Mouse (Mus musculus) embryo, embryonic 11.5 days (tissue): ENCODE results near the gene Arf3.
A peak's percentile ranks its signal among the peaks of the same experiment; 100 is the strongest.

Source experiments
- DNase-seq: peaks from one replicate; pipeline ENCODE4 v3.0.0-alpha.2; 2012; ENCODE audit warnings: low read depth, low spot score

Gene Arf3

DNA sequence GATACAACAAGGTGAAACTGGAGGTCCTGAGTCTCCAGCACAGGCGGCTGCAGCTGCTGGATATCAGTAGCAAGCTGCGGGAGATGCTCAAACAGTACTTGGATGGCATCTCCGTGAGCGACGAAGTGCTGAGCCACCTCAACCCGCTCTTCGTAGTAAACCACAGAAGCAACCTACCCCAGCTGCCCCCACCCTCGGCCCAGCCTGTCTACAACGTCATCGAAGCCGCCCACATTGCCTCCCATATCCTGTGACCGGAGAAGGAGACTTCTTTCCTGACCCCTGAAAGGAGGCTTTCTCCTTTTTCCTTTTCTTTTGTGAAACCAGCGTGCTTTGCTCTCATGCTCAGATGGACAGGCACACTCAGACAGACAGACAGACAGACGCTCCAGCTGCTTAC, 40.2 kb downstream of the Arf3 start:
- no peak for DNase-seq

DNA sequence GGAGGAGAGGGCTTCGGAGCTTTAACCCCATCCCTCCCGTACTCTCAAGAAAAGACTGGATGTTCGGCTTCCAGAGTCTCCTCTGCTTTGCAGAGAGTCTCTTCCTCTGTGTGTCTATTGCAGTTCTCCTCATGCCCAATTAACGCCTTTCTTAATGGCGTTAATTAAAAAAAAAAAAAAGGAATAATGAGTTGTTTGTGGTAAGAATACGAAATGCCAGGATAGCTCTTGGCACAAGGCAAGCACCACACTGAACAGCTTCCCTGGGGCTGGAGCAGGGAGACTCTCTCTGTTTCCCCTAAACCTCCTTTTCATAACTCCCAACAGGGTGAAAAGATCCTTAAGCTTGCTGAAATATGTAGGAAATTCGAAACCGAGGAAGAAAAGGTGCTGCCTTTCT, 40.8 kb downstream of the Arf3 start:
- no peak for DNase-seq

DNA sequence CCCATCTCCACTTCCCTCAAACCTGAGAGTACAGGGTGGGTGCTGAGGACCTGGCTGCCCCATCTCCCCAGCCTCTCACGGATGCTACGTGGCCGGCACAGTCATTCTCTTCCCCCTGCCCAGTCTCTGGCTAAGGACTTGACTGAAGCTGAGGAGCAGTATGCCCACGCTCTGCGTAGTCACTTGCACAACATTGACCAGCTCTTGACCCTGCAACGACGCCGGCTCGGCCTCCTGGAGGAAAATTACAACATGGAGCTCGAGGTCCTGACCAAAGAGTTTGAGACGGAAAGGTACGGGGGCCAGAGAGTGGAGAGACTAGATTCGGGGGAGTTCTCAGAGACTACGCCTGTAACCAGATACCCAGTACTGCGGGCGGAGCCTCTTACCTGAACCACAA, 45.7 kb downstream of the Arf3 start:
- no peak for DNase-seq

DNA sequence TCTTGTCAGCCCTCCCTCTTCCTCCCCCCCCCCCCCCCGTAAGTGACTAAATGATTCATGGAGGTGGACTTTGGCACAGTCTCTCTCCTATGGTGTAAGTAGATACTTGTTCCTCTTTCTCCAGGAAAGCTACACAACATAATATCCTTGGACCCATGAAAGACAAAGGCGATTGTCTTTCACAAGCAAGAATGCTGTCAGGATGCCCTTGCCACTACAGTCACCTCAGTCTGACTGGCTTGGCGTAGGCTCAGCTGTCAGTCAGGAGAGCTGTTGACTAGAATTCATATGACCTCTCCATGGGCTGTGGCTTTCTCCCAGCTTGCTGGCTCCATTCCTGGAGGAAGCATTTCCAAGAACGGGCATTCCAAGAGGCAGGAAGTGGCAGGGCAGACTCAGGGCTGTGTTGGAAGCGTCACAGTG, 48.8 kb downstream of the Arf3 start:
- DNase-seq, result no peak

DNA sequence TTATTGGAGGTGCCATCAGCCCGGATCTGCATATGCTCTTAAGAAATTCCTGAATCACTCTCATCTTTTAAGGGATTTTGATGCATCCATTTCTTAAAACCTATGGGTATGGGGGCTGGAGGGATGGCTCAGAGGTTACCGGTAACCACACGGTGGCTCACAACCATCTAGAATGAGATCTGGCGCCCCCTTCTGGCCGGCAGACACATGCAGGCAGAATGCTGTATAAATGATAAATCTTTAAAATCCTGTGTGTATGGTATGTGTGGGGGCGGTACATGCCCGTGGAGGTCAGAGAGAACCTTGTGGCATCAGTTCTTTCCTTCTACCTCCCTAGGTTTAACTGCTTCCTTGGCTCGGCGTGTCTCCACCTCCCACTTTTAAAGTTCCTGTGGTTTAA, 52.6 kb downstream of the Arf3 start:
- no peak for DNase-seq

DNA sequence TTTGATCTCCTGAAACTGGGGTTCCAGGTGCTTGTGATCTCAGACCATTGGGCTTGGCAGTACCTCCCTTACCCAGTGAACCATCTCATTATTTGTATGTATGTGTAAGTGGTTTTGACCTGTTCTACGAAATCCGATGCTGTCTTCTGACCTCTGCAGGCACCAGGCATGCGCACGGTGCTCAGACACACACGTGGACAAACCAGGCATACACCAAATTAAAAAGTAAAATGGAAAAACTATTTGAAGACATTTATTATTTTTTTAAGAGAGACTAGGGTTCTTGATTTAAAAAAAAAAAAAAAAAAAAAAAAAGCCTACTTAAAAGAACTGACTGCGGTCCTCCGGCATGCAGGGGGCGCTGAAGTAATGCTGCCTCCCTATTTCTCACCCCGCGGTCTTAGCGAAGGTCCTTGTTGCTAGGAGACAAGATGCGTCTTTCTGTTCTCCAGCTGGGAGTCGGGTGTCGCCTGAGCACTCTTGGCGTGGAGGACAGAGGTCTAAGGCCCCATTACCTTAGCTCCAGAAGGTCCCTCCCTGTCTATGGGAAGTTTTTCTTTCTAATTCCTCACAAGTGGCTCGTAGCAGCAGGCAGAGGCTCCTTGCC, 55.1 kb downstream of the Arf3 start, which contains the start of gene Ccdc65:
Gene Ccdc65 (plus strand): TSS at position 442 of the 607 bp plus-strand sequence.
- DNase-seq, result peak; percentile 71

DNA sequence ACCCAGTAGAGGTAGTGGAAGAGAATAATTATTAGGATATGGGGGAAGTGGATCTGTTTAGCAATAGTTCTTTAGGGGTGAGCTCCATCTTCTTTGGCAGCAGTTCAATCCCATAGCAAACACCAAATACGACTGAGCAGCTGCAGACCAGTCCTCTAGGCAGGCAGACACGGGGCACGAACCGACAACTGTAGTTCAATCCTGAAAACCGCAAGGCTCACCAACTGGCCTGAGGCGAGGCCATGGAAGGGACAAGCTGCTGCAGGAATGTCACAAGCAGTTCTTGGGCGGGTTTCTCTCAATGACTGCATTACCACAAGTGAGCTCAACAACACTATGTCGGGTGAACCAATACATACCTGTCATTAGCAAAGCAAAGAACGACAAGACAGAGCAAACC, 58.7 kb downstream of the Arf3 start:
- no peak for DNase-seq

DNA sequence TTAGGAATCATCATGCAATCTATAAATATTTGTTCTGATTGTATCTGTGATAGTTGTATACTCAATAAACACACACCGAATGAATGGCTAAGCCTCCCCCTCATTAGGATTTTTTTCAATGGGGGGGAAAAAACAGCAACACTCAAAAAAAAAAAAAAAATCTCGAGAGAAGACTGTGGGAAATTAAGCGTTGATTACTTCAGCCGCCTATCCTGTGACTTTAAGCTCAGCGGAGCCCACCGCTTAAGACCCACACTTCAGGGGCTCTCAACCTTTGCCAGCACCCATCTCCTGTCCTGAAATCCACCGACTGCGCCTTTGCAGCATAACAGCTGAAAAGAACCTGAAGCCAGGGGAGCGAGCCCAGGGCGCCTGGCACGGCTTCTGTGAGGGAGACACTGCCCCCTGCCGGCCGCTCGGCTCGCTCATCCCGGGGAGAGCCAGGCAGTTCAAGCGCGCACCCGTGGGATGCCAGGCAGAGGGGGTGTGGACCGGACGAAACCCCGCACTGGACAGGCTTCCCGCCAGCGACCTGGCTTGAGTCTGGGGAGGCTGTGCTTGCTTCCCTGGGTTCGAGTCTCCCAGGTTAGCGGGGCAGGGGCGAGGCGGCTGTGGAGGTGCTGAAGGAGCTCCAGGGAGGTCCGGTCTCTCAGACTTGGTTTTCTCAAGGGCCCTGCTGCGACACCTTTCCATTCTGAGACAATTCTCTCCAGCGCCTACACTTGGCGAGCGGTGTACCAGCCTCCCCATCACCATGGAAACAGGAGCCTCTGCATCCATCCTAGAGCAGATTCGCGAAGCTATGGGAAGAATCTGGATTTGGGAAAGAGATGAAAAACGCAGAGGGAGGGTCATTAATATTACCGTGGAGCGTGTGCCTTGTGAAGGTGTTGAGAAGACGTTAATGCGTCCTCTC, 63.6 kb downstream of the Arf3 start:
- peak; percentile 69 for DNase-seq

DNA sequence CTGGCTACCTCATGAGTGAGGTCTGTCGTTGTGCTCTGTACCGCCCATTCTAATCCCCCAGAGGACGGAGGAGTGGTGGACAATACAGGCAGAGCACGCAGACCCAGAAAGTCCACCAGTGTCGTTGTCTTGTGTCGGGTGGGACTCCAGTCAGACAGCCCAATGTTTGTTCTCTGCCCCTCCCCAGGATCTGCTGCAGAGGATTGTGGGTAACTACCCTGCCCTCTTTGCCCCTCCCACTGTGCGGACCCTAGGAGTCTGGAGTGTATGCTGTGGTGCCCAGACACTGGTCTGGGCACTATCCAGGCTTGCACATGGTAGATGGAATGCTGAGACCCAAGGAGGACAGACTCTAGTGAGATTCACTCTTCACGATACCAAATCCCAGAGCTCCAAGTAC, 66.8 kb downstream of the Arf3 start:
- DNase-seq, result no peak

DNA sequence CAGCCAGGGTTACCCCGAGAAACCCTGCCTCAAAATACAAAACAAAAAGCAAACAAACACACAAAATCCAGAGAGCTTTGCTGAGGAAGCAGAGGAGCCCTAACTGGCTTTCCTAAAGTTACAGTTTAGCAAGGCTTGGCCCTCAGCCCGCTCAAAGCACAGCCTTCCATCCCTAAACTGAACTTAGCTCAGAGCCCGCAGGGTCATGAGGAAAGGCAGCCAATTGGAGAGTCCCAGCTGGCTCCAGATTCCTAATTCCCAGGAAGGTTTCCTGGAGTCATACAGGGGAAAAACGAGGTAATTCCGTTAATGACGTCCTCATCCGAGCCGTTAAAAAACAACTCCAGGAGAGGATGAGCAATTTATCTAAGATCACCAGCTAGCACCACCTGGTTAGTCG, 67.3 kb downstream of the Arf3 start:
- no peak for DNase-seq

DNA sequence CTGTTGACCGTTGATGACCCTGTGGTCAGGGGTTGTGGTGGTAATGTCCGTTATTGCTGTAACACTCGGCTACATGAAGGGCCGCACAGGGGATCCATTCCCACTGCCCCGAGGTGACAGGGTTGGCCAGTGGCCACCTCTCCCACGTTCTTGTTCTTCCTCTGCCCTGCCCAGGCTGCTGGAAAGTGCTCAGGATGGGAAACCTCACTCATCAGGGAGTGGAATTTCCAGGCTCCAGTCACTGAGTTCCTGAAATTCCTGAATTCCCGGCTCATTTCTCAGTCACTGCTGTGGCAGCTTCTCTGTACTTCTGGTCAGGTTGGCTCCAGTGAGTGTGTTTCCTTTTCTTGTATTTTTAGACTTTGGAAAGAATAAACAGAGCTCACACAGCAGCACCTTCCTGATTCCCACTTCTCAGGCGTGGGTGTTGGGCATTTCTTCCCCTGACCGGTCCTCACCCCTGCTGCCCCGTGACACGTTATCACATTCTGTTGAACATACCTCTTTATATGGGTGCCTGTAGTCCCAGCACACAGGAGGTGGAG, 70.8 kb downstream of the Arf3 start:
- no peak for DNase-seq

DNA sequence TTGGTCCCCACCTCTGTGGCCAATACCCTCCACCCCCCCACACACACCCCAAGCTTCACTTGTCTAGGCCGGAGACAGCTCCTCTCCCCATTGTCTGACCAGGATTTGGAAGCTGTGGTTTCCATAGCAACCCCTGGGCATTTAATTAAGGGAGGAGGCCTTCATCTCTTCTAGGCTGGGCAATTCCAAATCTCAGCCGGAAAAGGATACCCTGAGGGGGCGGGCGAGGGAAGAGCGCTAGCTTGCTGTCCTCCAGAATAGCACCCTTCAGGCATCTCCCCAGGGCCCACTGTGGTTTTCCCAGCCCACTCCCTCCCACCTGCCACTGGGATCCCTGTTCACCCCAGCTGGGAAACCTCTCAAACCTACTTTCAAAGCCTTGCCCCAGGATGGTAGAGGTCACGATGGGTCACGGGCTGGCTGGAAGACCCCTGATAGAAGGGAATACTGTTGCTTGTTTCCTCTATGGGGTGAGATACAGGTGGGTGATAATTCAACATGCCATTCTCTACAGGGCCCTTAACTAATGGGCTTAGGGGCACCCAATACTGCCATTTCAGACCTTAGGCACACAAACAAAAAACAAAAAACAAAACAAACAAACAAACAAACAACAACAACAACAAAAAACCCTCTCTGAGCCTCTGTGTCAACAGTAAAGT, 71.4 kb downstream of the Arf3 start:
- DNase-seq, result no peak

DNA sequence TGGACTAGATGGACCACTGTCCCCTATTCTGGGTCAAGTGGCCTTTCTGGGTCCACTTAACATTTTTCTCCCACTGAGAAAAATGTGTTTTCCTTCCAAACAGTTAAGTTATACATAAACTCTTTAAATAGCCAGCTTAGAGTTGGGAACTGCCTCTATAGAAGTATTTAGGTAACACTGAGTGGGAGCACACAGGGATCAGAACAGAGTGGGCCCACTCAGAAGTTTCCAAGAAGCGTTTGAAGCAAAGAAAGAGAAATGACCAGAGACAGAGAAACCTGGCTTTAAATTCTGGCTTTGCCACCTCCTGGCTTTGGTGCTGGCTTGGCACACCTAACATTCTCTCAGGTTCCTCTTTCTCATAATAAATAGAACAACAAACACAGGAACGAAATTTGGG, 73.3 kb downstream of the Arf3 start:
- DNase-seq, result no peak
